Mouse (Mus musculus) hindbrain, embryonic 16.5 days (tissue): ENCODE measurements around the gene Zfp810. TPM values are rescaled to one million over a fixed set of nuclear protein-coding genes. Genes with fewer than 3 reads are reported as not detected.

Experiments
- ATAC-seq: fragments of 200-750 bp; cut with Nextera tagmentation; 2 replicates; pipeline ENCODE4 v1.8.0; 2017; ENCODE audit warnings: moderate TSS enrichment, moderate library complexity
- H3K27ac ChIP-seq: fragments of 300-500 bp; sonication (generic); 2 replicates; pipeline ENCODE4 v1.5.1; 2014; ENCODE audit warnings: low read depth, mild to moderate bottlenecking, control low read depth, low read length, moderate library complexity
- H3K27me3 ChIP-seq: fragments of 300-500 bp; sonication (generic); replicated peaks from 2 replicates; pipeline ENCODE4 v1.6.1; 2014; ENCODE audit warnings: low read length; ENCODE audit not compliant: control insufficient read depth, insufficient read depth
- H3K36me3 ChIP-seq: fragments of 300-500 bp; sonication (generic); 2 replicates; pipeline ENCODE4 v1.6.1; 2014; ENCODE audit warnings: mild to moderate bottlenecking, low read length, moderate library complexity, mixed read lengths; ENCODE audit not compliant: control insufficient read depth, insufficient read depth
- H3K4me1 ChIP-seq: fragments of 300-500 bp; sonication (generic); 2 replicates; pipeline ENCODE4 v1.6.1; 2014; ENCODE audit warnings: low read depth, low read length; ENCODE audit not compliant: control insufficient read depth, insufficient read depth
- H3K4me2 ChIP-seq: fragments of 300-500 bp; sonication (generic); 2 replicates; pipeline ENCODE4 v1.6.1; 2014; ENCODE audit warnings: mild to moderate bottlenecking, low read length, control low read depth, moderate library complexity
- H3K4me3 ChIP-seq: fragments of 300-500 bp; sonication (generic); 2 replicates; pipeline ENCODE4 v1.5.1; 2014; ENCODE audit warnings: mild to moderate bottlenecking, low read length, control low read depth, moderate library complexity
- H3K9ac ChIP-seq: fragments of 300-500 bp; sonication (generic); 2 replicates; pipeline ENCODE4 v1.6.1; 2014; ENCODE audit warnings: low read depth, mild to moderate bottlenecking, control low read depth, low read length, moderate library complexity
- H3K9me3 ChIP-seq: fragments of 300-500 bp; sonication (generic); 2 replicates; pipeline ENCODE4 v1.6.1; 2014; ENCODE audit warnings: mild to moderate bottlenecking, low read length, moderate library complexity; ENCODE audit not compliant: control insufficient read depth
- WGBS: fragments of 180-500 bp; shearing (Covaris S2); extraction: QIAGEN DNeasy Blood & Tissue Kit; methylation state at CpG from one replicate; pipeline ENCODE4 v1.1.7; 2014; 5-methylcytosine and 5-hydroxymethylcytosine counted together
- polyA plus RNA-seq: library from polyadenylated mRNA; unstranded; fragments of >200 nt; fragmentation: Nextera tagmentation; extraction: Ambion mirVana; gene quantifications from 2 replicates; pipeline ENCODE4 v1.2.1, GENCODE M21; 2015

The Zfp810 gene
- polyA plus RNA-seq, 1 experiment from 2014 or later = 23.0 TPM

GRCm38 (mm10) chr9:22240001-22240400 is 67.4 kb downstream of the Zfp810 start:
- peaks cover 52% of the 10 kb centered on the region for H3K36me3 ChIP-seq
- no peak overlapping the region for H3K27ac ChIP-seq
- H3K4me3 ChIP-seq = no peak overlapping the region
- H3K9ac ChIP-seq = no peak overlapping the region
- H3K4me2 ChIP-seq = no peak overlapping the region
- H3K9me3 ChIP-seq = peaks cover 5% of the 10 kb centered on the region; the same call in 1 of the 2 replicates
- WGBS = 97% methylated on average over 4 of the region's 4 CpGs
- H3K4me1 ChIP-seq = no peaks in the 10 kb centered on the region
- no peak for ATAC-seq
- H3K27me3 ChIP-seq = no peaks in the 10 kb centered on the region

- Histone ChIP-seq H3K4me2 (no peak overlapping the region), H3K4me3 (no peak overlapping the region), H3K27me3 (no peaks in the 10 kb centered on the region), H3K36me3 (no peaks in the 10 kb centered on the region), H3K9ac (no peak overlapping the region), H3K27ac (no peak overlapping the region), H3K4me1 (no peaks in the 10 kb centered on the region), H3K9me3 (no peaks in the 10 kb centered on the region)
- ATAC-seq = no peak
These were observed 76.9 kb downstream of the Zfp810 start for GRCm38 (mm10) chr9:22230556-22230955.

GRCm38 (mm10) chr9:22230061-22230460 is 77.4 kb downstream of the Zfp810 start:
- ATAC-seq = no peak
- WGBS = 96% methylated on average over 3 of the region's 3 CpGs
- Histone ChIP-seq H3K27ac (no peak overlapping the region), H3K27me3 (no peaks in the 10 kb centered on the region), H3K4me3 (no peak overlapping the region), H3K36me3 (no peaks in the 10 kb centered on the region), H3K4me2 (no peak overlapping the region), H3K9ac (no peak overlapping the region), H3K9me3 (no peaks in the 10 kb centered on the region), H3K4me1 (no peaks in the 10 kb centered on the region)

GRCm38 (mm10) chr9:22229386-22230026 is 77.9 kb downstream of the Zfp810 start:
- H3K27ac ChIP-seq = no peak overlapping the region

GRCm38 (mm10) chr9:22226846-22227245 is 80.6 kb downstream of the Zfp810 start:
- no peak for ATAC-seq
- no peak overlapping the region for H3K9ac ChIP-seq
- H3K4me2 ChIP-seq = no peak overlapping the region
- no peaks in the 10 kb centered on the region for H3K4me1 ChIP-seq
- H3K36me3 ChIP-seq = no peaks in the 10 kb centered on the region
- H3K27me3 ChIP-seq = no peaks in the 10 kb centered on the region
- WGBS = 80% methylated on average over 15 of the region's 15 CpGs
- no peak overlapping the region for H3K27ac ChIP-seq
- H3K4me3 ChIP-seq = no peak overlapping the region
- H3K9me3 ChIP-seq = no peaks in the 10 kb centered on the region

More at GRCm38 (mm10) chr9:22229386-22230026, 77.9 kb downstream of the Zfp810 start:
- no peak overlapping the region for H3K4me2 ChIP-seq
- H3K27me3 ChIP-seq = no peaks in the 10 kb centered on the region
- H3K9ac ChIP-seq = no peak overlapping the region
- no peaks in the 10 kb centered on the region for H3K36me3 ChIP-seq
- H3K4me3 ChIP-seq = no peak overlapping the region
- ATAC-seq = no peak
- WGBS = 92% methylated on average over 7 of the region's 7 CpGs
- H3K4me1 ChIP-seq = no peaks in the 10 kb centered on the region
- H3K9me3 ChIP-seq = no peaks in the 10 kb centered on the region

Other genes with a start within 250 kb of the Zfp810 start
- gene Gm49318, start 236.4 kb downstream of the Zfp810 start, polyA plus RNA-seq = not detected in 2 replicates
- 16.6 and 16.7 TPM in 2 replicates for gene Zfp653, start 236.3 kb downstream of the Zfp810 start, polyA plus RNA-seq
- gene Ecsit, start 222.2 kb downstream of the Zfp810 start, polyA plus RNA-seq = 60.9 and 62.3 TPM in 2 replicates
- 0.93 and 1.4 TPM in 2 replicates for gene Cnn1, start 208.4 kb downstream of the Zfp810 start, polyA plus RNA-seq
- gene Elof1, start 190.5 kb downstream of the Zfp810 start, polyA plus RNA-seq = 192 TPM in 2 replicates
- 0.49 and 1.5 TPM in 2 replicates for gene Acp5, start 171.9 kb downstream of the Zfp810 start, polyA plus RNA-seq
- 89.8 and 97.6 TPM in 2 replicates for gene Pigyl, start 150.8 kb downstream of the Zfp810 start, polyA plus RNA-seq
- 0.79 and 1.1 TPM in 2 replicates for gene Zfp872, start 119.6 kb downstream of the Zfp810 start, polyA plus RNA-seq
- 9.3 and 10.2 TPM in 2 replicates for gene Zfp809, start 81.9 kb downstream of the Zfp810 start, polyA plus RNA-seq
- gene Zfp599, start 47.8 kb downstream of the Zfp810 start, polyA plus RNA-seq = 7.1 and 7.4 TPM in 2 replicates
- gene Anln, start 81.5 kb upstream of the Zfp810 start, polyA plus RNA-seq = 4.1 and 6.2 TPM in 2 replicates
- gene 9530077C05Rik, start 103.9 kb upstream of the Zfp810 start, polyA plus RNA-seq = 16.0 and 19.3 TPM in 2 replicates
- not detected in 2 replicates for gene Gm17545, start 146.6 kb upstream of the Zfp810 start, polyA plus RNA-seq
- gene Rp9, start 162.1 kb upstream of the Zfp810 start, polyA plus RNA-seq = 65.2 and 68.3 TPM in 2 replicates
- gene Bbs9, start 168.1 kb upstream of the Zfp810 start, polyA plus RNA-seq = 18.3 and 18.8 TPM in 2 replicates